Mouse (Mus musculus): ENCODE measurements around the gene Mgl2.
"Not testable (repeated sequence)": the region's sequence is repeated elsewhere in the genome, so short reads cannot be mapped to it uniquely, and the experiment has no call there.

The Mgl2 gene

GRCm38 (mm10) chr11:70129926-70130379, at the start of gene Mgl2:
TSS of gene Mgl2 (plus strand) at chr11:70130329.
- DNase-seq (ENCODE audit: low read depth): no peak

DNA sequence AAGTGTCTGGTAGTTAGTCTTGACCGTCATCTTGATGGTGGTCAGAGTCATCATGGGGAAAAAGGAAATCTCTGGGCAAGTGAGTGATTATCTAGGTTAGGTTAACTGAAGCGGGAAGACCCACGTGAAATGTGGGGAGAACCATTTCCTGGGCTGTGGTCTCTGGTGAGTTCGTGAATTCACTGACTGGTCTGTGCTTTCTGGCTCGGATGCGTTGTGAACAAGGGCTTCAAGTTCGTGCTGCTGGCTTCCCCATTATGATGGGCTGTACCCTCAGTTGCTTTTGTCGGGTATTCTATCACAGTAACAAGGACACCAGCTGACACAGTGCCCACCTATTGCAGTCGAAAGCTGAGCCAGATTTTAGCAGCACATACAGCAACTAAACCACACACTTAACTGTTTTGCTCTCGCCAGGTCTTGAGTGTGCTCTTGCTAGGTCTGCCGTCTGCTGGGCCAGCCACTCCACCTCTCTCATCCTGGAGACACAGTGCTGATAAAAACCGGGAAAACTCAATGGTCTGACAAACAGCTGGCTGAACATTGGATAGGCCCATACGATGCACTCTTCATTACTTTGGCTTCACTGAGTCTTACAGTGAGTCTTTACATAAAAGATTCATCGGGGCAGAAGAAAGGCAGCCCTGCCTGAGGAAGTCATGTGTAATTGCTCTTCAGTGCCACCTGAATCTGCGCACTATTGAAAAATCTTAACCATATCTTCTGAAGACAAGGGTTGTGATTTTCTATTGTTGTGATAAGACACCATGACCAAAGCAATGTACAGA, 49.1 kb upstream of the Mgl2 start:
- DNase-seq (ENCODE audit: low read depth): peak; percentile 14

DNA sequence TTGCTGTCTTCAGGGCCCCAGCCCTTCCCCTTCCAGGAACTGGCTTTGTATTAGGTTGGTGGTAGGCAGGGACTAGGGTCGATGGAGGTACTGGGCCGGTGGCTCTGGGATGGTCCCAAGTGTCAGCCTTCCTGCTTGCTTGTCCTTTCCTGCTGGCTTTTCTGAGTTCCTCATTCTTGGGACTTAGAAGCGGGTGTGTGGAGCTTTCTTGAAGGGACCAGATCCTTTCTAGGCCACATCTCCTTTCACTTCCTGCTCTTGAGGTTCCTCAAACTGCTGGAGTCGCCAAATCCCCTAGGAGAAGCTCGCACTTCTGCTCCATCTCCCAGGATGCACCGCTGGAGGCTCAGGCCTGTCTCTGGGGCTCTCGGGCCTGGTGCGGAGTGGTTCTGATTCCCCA, 45.6 kb upstream of the Mgl2 start:
- peak; percentile 21 for DNase-seq (ENCODE audit: low read depth)

GRCm38 (mm10) chr11:70091986-70092783, 37.9 kb upstream of the Mgl2 start, which contains the start of gene Asgr2:
TSS of gene Asgr2 (plus strand) at chr11:70092644.
- DNase-seq (ENCODE audit: low read depth): no peak

GRCm38 (mm10) chr11:70097396-70097795, 32.7 kb upstream of the Mgl2 start:
- no peak for DNase-seq (ENCODE audit: low read depth)

- no peak for DNase-seq (ENCODE audit: low read depth)
These were observed 31.0 kb upstream of the Mgl2 start for GRCm38 (mm10) chr11:70099102-70099501.

DNA sequence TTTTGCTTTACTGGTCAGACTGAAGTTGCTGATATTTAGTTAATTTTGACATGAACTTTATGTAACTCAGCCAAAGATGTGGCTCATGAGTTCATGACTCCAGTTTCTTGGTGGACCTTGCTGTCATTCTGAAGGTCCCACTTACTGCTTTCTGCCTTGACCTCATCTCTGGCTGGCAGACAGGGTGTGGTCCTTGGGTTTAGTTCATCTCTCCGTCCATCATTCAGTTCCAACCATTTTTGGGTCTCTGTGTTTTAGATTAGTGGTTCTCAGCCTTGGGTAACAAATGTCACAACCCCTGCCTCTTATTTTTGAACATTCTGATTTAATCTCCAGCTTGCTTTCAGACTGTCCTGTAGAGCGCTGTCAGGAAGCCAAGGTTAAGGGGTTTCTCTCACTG, 30.3 kb upstream of the Mgl2 start:
- no peak for DNase-seq (ENCODE audit: low read depth)

GRCm38 (mm10) chr11:70103701-70104315, 26.3 kb upstream of the Mgl2 start:
- no peak for DNase-seq (ENCODE audit: low read depth)

- no peak for DNase-seq (ENCODE audit: low read depth)
These were observed 23.0 kb upstream of the Mgl2 start for GRCm38 (mm10) chr11:70107085-70107484.

DNA sequence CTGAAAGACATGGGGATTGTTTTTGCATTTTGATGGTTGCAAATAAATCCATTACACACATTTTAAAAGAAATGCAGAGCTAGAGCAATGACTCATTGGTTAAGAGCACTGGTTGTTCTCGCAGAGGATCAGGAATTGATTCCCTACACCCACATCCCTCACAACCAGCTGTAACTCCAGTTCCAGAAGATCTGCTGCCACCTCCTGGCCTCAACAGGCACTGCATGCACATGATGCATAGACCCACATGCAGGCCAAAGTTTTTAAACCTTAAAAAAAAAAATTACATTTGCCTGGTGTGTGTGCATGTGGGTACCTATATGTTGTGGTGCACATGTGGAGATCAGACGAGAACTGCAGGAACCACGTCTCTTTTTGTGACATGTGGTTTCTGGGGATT, 20.0 kb upstream of the Mgl2 start:
- peak; percentile 69 for DNase-seq (ENCODE audit: low read depth)

GRCm38 (mm10) chr11:70114562-70114961, 15.6 kb upstream of the Mgl2 start:
- no peak for DNase-seq (ENCODE audit: low read depth)

GRCm38 (mm10) chr11:70115901-70116300, 14.2 kb upstream of the Mgl2 start:
- no peak for DNase-seq (ENCODE audit: low read depth)

- DNase-seq (ENCODE audit: low read depth): not testable (repeated sequence)
These were observed 4.9 kb downstream of the Mgl2 start for GRCm38 (mm10) chr11:70135001-70135400.

- not testable (repeated sequence) for DNase-seq (ENCODE audit: low read depth)
These were observed 5.8 kb downstream of the Mgl2 start for GRCm38 (mm10) chr11:70135925-70136324.

DNA sequence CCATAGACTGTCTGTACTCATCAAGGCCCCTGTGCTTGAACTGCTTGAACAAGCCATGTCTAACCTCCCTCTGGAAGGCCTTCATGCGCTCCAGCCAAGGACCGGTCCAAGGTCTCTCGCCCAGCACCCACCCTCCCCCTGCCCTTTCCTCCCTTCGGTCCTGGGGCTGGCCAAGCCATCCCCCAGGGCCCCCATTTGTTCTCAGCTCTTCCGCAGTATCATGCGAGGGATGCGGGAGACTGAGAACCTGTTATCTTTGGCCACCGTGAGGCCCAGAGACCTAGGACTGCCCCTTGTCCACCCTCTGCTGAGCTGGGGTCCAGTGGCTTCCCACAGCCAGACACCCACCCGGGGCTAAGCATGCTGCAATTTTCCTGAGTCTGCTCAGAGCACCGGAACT, 9.0 kb downstream of the Mgl2 start:
- no peak for DNase-seq (ENCODE audit: low read depth)

GRCm38 (mm10) chr11:70151072-70151471, 20.9 kb downstream of the Mgl2 start:
- peak; percentile 19 for DNase-seq (ENCODE audit: low read depth)

- not testable (repeated sequence) for DNase-seq (ENCODE audit: low read depth)
These were observed 25.8 kb downstream of the Mgl2 start, which contains the start of gene Clec10a for GRCm38 (mm10) chr11:70155897-70156296. TSS of gene Clec10a (plus strand) at chr11:70156197.

DNA sequence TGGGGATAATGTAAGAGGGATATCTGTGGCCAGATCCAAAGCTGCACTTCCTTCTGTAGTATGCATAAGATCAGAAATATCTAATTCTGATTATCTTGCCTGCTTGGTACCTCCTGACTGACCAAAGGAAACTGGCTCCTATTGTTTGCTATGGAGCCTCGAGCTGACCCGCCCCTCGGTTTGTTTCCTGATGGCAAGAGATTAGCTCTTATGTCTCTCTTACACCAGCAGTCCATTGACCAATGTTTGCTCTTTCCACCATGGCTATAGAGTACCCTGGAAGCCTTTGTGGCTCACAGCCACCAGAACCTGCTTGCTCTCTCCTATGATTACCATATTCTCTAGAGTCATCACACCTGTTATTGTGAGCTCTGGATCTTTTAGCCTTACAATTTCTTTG, 32.2 kb downstream of the Mgl2 start:
- DNase-seq (ENCODE audit: low read depth): no peak

- no peak for DNase-seq (ENCODE audit: low read depth)
These were observed 36.1 kb downstream of the Mgl2 start for GRCm38 (mm10) chr11:70165972-70166921.

GRCm38 (mm10) chr11:70168136-70168535, 38.0 kb downstream of the Mgl2 start:
- no peak for DNase-seq (ENCODE audit: low read depth)

DNA sequence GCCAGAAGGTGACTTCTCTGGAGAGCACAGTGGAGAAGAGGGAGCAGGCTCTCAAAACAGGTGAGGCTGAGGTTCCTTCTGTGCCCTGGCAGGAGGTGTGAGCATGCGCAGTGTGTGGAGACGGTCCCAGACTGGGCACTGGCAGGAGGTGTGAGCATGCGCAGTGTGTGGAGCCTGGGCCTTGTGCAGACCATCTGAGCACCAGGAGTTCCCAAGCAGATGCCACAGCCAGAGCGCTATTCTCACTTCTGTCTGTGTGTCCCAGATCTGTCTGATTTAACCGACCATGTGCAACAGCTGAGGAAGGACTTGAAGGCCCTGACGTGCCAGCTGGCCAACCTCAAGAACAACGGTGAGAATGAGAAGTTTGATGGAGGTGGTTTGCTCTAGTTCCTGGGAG, 39.3 kb downstream of the Mgl2 start:
- not testable (repeated sequence) for DNase-seq (ENCODE audit: low read depth)

Data from induced T-regulatory cell, adult 2 months (primary cell).